Mouse (Mus musculus) thymus, adult 2 months (tissue): ENCODE data around the gene Ano1. TPM values are rescaled to one million over a fixed set of nuclear protein-coding genes. Genes with fewer than 3 reads are reported as not detected.

Experiments
- DNase-seq: peaks from one replicate; pipeline ENCODE4 v3.0.0; 2021
- H3K27ac ChIP-seq: fragments of 200-500 bp; 2 replicates; pipeline ENCODE4 v1.5.1; 2012; ENCODE audit warnings: low read length, control low read depth; ENCODE audit not compliant: control insufficient read depth, insufficient read depth
- H3K27me3 ChIP-seq: fragments of 200-500 bp; 2 replicates; pipeline ENCODE4 v1.6.1; 2012; ENCODE audit warnings: mild to moderate bottlenecking, low read length, moderate library complexity, mixed read lengths; ENCODE audit not compliant: control insufficient read depth, insufficient read depth
- H3K36me3 ChIP-seq: fragments of 200-500 bp; 2 replicates; pipeline ENCODE4 v1.6.1; 2012; ENCODE audit warnings: mild to moderate bottlenecking, low read length, moderate library complexity; ENCODE audit not compliant: control insufficient read depth, insufficient read depth
- H3K4me1 ChIP-seq: fragments of 200-500 bp; replicated peaks from 2 replicates; pipeline ENCODE4 v1.6.1; 2012; ENCODE audit warnings: low read length; ENCODE audit not compliant: control insufficient read depth, insufficient read depth
- H3K4me3 ChIP-seq: fragments of 200-500 bp; 2 replicates; pipeline ENCODE4 v1.5.1; 2012; ENCODE audit warnings: mild to moderate bottlenecking, low read length, control low read depth, moderate library complexity; ENCODE audit not compliant: control insufficient read depth, insufficient read depth
- CTCF ChIP-seq: fragments of 200-500 bp; IDR thresholded peaks from 2 replicates; pipeline ENCODE4 v1.5.1; 2012; ENCODE audit warnings: mild to moderate bottlenecking, control low read depth, low read length, moderate library complexity, borderline replicate concordance; ENCODE audit not compliant: control insufficient read depth, poor library complexity, insufficient read depth; ENCODE audit errors: extremely low read depth
- POLR2A ChIP-seq: fragments of 200-500 bp; IDR thresholded peaks from 2 replicates; pipeline ENCODE4 v1.6.1; 2012; ENCODE audit warnings: mild to moderate bottlenecking, low read length, control low read depth, moderate library complexity; ENCODE audit not compliant: control insufficient read depth, poor library complexity, insufficient read depth; ENCODE audit errors: extremely low read depth
- WGBS: fragments of 180-500 bp; shearing (Covaris S2); methylation state at CpG from one replicate; pipeline ENCODE4 v1.1.7; 2018; 5-methylcytosine and 5-hydroxymethylcytosine counted together
- polyA plus RNA-seq: library from polyadenylated mRNA; depleted of rRNA; stranded (reverse); fragments of >200 nt; gene quantifications from 2 replicates; pipeline ENCODE4 v1.2.3, GENCODE M21; 2012

Gene Ano1
- polyA plus RNA-seq, 1 experiment, result 3.7 TPM

DNA sequence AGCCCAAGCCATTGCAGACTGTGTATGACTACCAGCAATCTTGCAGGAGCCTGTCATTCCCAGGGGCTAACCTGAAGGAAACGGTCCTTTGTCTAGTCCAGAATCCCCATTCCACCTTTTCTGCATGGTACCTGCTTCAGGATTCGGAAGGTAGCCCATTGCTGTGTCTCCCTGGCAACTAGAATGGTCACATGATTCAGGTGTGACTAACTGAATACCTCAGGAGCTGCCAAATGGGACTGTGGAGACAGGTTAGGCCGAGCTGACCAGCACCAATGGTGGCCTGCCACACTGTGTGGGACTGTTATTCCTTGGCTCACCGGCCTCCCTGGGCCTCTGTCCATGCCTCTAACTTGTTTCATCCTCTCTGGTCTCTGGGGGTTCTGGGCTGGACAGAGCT lies 5.3 kb downstream of the Ano1 start:
- Histone ChIP-seq H3K4me3 (no peak overlapping the region), H3K4me1 (no peaks in the 10 kb centered on the region), H3K36me3 (no peaks in the 10 kb centered on the region), H3K27me3 (no peaks in the 10 kb centered on the region), H3K27ac (no peak overlapping the region)
- no peak for DNase-seq
- 91% methylated on average over 4 of the region's 4 CpGs for WGBS
- TF ChIP-seq CTCF (no peak), POLR2A (no peak)

DNA sequence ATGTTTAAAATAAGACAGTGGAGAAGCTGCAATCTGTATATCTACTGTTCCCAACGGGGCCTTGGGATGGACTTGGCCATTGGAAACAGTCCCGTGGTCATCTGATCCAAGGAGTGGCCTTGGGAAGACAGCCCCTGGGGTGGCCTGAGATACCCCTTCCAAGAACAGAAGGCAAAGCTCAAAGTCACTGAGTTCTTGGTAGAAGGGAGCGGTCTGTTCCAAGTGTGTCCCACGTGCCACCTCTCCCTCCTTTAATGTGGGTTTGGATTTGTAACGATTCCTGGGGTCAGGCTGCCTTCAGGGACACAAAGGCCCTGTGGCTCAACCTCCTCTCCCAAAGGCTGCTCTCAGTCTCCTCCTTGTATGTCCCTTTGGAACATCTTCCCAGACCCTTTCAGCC lies 7.9 kb downstream of the Ano1 start:
- DNase-seq, result no peak
- WGBS, result 88% methylated on average over 5 of the region's 5 CpGs
- H3K27ac ChIP-seq, result no peak overlapping the region
- no peak for TF ChIP-seq POLR2A
- no peak for TF ChIP-seq CTCF
- H3K4me1 ChIP-seq, result no peaks in the 10 kb centered on the region
- no peaks in the 10 kb centered on the region for H3K27me3 ChIP-seq
- H3K36me3 ChIP-seq, result no peaks in the 10 kb centered on the region
- no peak overlapping the region for H3K4me3 ChIP-seq

DNA sequence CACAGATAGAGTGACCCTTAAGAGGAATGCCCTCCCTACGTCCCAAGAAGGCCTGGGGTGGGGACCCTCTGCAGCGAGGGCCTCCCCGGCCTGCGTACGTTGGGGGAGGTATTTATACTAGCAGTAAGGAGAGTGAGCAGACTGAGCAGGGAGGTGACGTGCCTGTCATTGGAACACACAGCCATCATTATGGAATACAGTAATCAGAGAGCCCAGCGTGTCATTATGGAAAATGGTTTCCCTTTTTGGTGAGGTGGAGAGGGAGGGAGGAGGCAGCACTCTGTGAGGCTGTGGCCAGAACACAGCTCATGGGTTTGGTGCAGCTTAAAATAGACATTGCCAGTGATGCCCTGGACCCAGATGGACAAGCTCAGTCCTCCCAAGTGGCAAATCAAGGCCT lies 11.1 kb downstream of the Ano1 start:
- no peak overlapping the region for H3K27ac ChIP-seq
- no peak for DNase-seq
- WGBS, result 92% methylated on average over 7 of the region's 7 CpGs
- no peak for TF ChIP-seq POLR2A
- TF ChIP-seq CTCF, result no peak
- H3K4me3 ChIP-seq, result no peak overlapping the region
- H3K36me3 ChIP-seq, result no peaks in the 10 kb centered on the region
- no peaks in the 10 kb centered on the region for H3K4me1 ChIP-seq
- no peaks in the 10 kb centered on the region for H3K27me3 ChIP-seq

DNA sequence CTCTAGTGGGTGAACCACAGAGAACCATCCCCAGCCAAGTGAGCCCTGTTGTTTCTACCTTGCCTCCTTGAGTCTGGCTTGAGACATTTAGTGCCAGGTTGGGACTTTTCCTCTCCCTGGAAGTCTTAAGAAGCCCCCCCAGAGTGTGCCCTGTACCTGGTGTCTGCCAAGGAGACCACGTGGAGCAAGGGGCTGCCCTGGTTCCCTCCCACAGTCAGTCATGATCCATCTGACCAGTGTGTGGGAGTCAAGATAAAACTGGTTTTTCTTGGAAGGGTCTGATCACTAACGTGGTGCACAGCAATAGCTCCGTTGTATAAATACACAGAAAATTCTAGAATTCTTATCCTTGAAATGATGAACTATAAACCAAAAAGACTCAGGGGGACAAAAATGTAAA lies 12.0 kb downstream of the Ano1 start:
- no peaks in the 10 kb centered on the region for H3K36me3 ChIP-seq
- DNase-seq, result no peak
- no peaks in the 10 kb centered on the region for H3K27me3 ChIP-seq
- no peak overlapping the region for H3K27ac ChIP-seq
- H3K4me1 ChIP-seq, result no peaks in the 10 kb centered on the region
- no peak overlapping the region for H3K4me3 ChIP-seq
- WGBS, result 58% methylated on average over 3 of the region's 3 CpGs
- TF ChIP-seq CTCF, result no peak
- no peak for TF ChIP-seq POLR2A

DNA sequence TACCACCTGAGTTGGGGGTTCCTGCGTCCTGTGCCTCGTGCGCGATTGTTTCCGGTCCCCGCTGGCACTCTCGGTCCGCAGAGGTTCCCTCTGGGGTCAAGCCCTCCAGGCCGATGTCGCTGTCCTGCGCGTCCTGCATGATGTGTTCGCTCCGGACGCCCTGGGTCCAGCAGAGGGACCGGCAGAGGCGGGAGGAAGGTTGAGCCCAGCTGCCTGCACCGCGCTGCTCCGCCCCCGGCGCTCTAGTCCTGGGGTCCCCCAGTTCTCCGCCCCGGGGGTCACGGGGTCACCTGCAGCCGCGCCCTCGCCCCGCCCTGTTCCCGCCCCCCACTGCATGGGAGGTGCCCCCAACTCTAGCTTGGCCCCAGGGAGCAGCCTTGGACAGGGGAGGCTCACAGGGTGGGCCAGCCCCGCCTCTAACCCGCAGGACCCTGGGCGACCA lies 13.4 kb downstream of the Ano1 start:
- 3% methylated on average over 33 of the region's 33 CpGs for WGBS
- no peak for DNase-seq
- Histone ChIP-seq H3K4me3 (no peak overlapping the region), H3K27ac (no peak overlapping the region), H3K27me3 (no peaks in the 10 kb centered on the region), H3K4me1 (no peaks in the 10 kb centered on the region), H3K36me3 (no peaks in the 10 kb centered on the region)
- TF ChIP-seq POLR2A (no peak), CTCF (no peak)

DNA sequence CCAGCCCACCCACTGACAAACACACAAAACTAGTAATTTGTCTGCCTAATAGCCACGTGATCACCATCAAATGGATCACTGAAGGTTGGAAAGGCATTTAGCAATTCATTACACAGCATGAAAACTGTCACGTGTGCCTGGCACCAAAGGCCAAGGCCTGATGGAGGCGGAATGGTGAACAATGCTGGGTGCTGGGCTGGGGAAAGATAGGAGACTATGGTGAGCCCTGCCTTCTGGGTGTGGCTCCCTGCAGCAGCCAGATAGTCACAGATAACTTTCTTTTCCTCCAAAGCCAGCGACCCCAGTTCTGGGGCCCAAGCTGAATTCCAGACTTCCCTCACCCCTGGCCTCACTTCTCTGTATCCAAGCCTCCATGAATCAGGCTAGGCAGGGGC lies 19.9 kb downstream of the Ano1 start:
- WGBS, result 86% methylated on average over 4 of the region's 4 CpGs
- Histone ChIP-seq H3K4me1 (no peaks in the 10 kb centered on the region), H3K27ac (no peak overlapping the region), H3K27me3 (no peaks in the 10 kb centered on the region), H3K4me3 (no peak overlapping the region), H3K36me3 (no peaks in the 10 kb centered on the region)
- no peak for DNase-seq
- TF ChIP-seq POLR2A (no peak), CTCF (no peak)

DNA sequence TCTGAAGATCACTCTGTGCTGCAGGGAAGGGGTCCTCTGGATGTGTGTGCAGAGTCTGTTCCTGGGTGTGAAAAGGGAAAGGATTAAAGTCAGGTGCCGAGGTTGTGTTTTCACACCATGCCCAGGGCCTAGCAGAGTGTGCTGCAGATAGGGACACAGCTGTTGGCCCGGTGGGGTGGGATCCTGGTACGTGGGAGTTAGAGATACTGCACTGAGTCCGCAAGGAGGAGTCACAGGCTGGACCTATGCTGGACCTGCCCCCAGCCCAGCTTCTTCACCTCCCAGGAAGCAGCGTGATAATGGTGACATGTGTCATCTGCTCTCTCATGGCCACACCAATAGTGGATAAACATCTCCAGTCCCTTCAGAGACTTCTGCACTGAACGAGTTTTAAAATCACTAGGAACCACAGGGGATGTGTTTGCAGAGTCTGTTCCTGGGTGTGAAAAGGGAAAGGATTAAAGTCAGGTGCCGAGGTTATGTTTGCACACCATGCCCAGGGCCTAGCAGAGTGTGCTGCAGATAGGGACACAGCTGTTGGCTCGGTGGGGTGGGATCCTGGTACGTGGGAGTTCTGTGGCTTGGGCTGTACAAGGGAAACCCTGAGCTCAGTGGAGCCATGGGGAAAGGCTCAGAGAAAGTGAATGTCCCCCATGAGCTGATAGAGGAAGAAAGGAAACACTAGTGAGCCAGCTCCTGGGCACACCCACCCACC lies 20.4 kb downstream of the Ano1 start:
- no peaks in the 10 kb centered on the region for H3K27me3 ChIP-seq
- H3K27ac ChIP-seq, result no peak overlapping the region
- H3K36me3 ChIP-seq, result no peaks in the 10 kb centered on the region
- no peak overlapping the region for H3K4me3 ChIP-seq
- WGBS, result 76% methylated on average over 9 of the region's 9 CpGs
- no peaks in the 10 kb centered on the region for H3K4me1 ChIP-seq
- no peak for TF ChIP-seq CTCF
- TF ChIP-seq POLR2A, result no peak
- DNase-seq, result no peak
